Mouse (Mus musculus) midbrain, embryonic 14.5 days (tissue): ENCODE data around the gene Arhgef38. TPM values are rescaled to one million over a fixed set of nuclear protein-coding genes. Genes with fewer than 3 reads are reported as not detected.

Experiments used
- ATAC-seq: fragments of 200-750 bp; cut with Nextera tagmentation; 2 replicates; pipeline ENCODE4 v1.8.0; 2017; ENCODE audit warnings: moderate number of reproducible peaks, moderate library complexity; ENCODE audit not compliant: low FRiP score, low TSS enrichment
- DNase-seq: peaks from one replicate; pipeline ENCODE4 v3.0.0-alpha.2; 2015
- H3K27ac ChIP-seq: fragments of 300-500 bp; sonication (generic); replicated peaks from 2 replicates; pipeline ENCODE4 v1.5.1; 2014; ENCODE audit warnings: mild to moderate bottlenecking, low read depth, low read length, moderate library complexity
- H3K27me3 ChIP-seq: fragments of 300-500 bp; sonication (generic); 2 replicates; pipeline ENCODE4 v1.6.1; 2014; ENCODE audit warnings: low read length, control low read depth, mixed read lengths; ENCODE audit not compliant: control insufficient read depth, insufficient read depth
- H3K36me3 ChIP-seq: fragments of 300-500 bp; sonication (generic); 2 replicates; pipeline ENCODE4 v1.6.1; 2014; ENCODE audit warnings: low read length, control low read depth; ENCODE audit not compliant: control insufficient read depth, insufficient read depth
- H3K4me1 ChIP-seq: fragments of 300-500 bp; sonication (generic); 2 replicates; pipeline ENCODE4 v1.6.1; 2014; ENCODE audit warnings: mild to moderate bottlenecking, antibody characterized with exemption, low read length, control low read depth; ENCODE audit not compliant: control insufficient read depth, insufficient read depth
- H3K4me2 ChIP-seq: fragments of 300-500 bp; sonication (generic); 2 replicates; pipeline ENCODE4 v1.6.1; 2014; ENCODE audit warnings: mild to moderate bottlenecking, low read length, moderate library complexity
- H3K4me3 ChIP-seq: fragments of 300-500 bp; sonication (generic); replicated peaks from 2 replicates; pipeline ENCODE4 v1.5.1; 2014; ENCODE audit warnings: low read depth, low read length
- H3K9ac ChIP-seq: fragments of 300-500 bp; sonication (generic); replicated peaks from 2 replicates; pipeline ENCODE4 v1.6.1; 2014; ENCODE audit warnings: mild to moderate bottlenecking, low read length, moderate library complexity
- H3K9me3 ChIP-seq: fragments of 300-500 bp; sonication (generic); 2 replicates; pipeline ENCODE4 v1.6.1; 2016; ENCODE audit warnings: low read length, control low read depth, mixed read lengths; ENCODE audit not compliant: control insufficient read depth
- WGBS: fragments of 180-500 bp; shearing (Covaris S2); extraction: QIAGEN DNeasy Blood & Tissue Kit; methylation state at CpG from one replicate; pipeline ENCODE4 v1.1.7; 2014; 5-methylcytosine and 5-hydroxymethylcytosine counted together
- polyA plus RNA-seq: library from polyadenylated mRNA; unstranded; fragments of >200 nt; fragmentation: Nextera tagmentation; extraction: Ambion mirVana; gene quantifications from 2 replicates; pipeline ENCODE4 v1.2.1, GENCODE M21; 2014

Arhgef38 gene
- polyA plus RNA-seq, 1 experiment from 2014 or later = 0.16 TPM

DNA sequence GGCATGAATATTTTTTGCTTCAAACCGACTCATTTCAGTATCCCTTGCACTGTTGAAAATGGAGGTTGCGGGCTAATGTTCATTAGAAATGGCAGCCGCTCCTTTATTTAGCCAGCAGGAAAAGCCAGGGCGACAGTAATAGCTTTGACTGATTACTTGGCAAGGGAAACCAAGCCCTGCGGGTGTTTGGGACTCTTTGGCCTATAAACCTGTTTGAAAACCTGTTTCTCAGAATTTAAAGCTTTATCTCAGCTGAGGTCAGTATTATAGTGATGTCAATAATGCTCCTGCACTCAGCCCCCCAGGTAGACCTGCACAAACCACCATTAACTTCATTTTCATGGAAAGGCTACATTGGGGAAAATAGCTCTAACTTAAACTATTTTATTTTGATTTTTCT is 76.5 kb downstream of the Arhgef38 start:
- Histone ChIP-seq H3K9ac (no peak overlapping the region), H3K36me3 (no peaks in the 10 kb centered on the region), H3K9me3 (no peaks in the 10 kb centered on the region), H3K27me3 (no peaks in the 10 kb centered on the region), H3K4me2 (no peak overlapping the region), H3K27ac (no peak overlapping the region), H3K4me1 (no peaks in the 10 kb centered on the region), H3K4me3 (no peak overlapping the region)
- ATAC-seq (no peak), DNase-seq (peak; percentile 25)
- 78% methylated on average over 5 of the region's 5 CpGs for WGBS

DNA sequence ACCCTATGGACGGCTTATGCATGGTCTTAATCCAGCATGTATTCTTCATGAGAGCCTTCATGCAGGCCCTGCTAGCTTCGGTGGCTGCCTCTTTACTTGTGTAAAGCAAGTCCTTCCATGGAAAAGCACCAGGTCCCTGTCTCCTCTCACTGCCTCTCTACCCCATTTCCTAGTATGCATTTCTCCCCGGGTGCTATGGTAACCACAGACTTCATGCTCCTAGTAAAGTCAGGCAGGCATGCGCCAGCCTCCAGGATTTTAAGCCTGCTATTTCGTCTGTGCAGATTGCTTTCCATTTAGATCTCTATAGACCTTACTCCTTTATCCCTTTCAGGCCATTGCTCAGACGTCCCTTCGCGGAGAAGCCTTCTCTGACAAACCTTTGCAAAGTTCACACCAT is 80.1 kb downstream of the Arhgef38 start:
- 35% methylated on average over 8 of the region's 8 CpGs for WGBS
- ATAC-seq = peak; percentile 31; the same call in 1 of the 2 replicates

DNA sequence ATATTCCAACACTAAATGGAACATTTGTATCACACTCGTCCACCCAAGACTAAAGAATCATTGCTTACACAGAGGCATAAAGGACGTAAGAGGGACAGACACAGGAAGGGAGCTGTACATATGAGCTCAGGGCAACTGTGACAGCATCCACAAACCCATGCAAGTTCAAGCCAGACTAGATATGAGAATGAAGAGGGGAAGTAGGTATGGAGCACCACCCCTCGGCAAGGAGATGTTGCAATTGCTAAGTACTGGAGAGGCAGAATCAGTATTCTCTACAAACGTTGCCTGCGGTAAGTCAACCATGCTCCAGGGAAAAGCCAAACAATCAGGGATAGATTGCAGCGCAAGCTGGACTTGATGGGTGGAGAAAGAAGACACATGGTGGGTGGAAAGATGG is 81.1 kb downstream of the Arhgef38 start:
- Histone ChIP-seq H3K9me3 (no peaks in the 10 kb centered on the region), H3K4me1 (peaks cover 7% of the 10 kb centered on the region; the same call in 1 of the 2 replicates), H3K27me3 (no peaks in the 10 kb centered on the region), H3K4me3 (no peak overlapping the region), H3K27ac (no peak overlapping the region), H3K9ac (no peak overlapping the region), H3K4me2 (no peak overlapping the region), H3K36me3 (no peaks in the 10 kb centered on the region)
- no peak for DNase-seq
- ATAC-seq = no peak
- 83% methylated on average over 6 of the region's 6 CpGs for WGBS

More for the DNA sequence above, 80.1 kb downstream of the Arhgef38 start:
- DNase-seq = peak; percentile 67
- no peaks in the 10 kb centered on the region for H3K36me3 ChIP-seq
- H3K9ac ChIP-seq = no peak overlapping the region
- H3K4me3 ChIP-seq = no peak overlapping the region
- peak overlapping the region; percentile 15; the same call in 1 of the 2 replicates for H3K4me2 ChIP-seq
- peaks cover 7% of the 10 kb centered on the region; the same call in 1 of the 2 replicates for H3K4me1 ChIP-seq
- H3K27ac ChIP-seq = peak overlapping the region; percentile 72
- no peaks in the 10 kb centered on the region for H3K27me3 ChIP-seq
- H3K9me3 ChIP-seq = no peaks in the 10 kb centered on the region

DNA sequence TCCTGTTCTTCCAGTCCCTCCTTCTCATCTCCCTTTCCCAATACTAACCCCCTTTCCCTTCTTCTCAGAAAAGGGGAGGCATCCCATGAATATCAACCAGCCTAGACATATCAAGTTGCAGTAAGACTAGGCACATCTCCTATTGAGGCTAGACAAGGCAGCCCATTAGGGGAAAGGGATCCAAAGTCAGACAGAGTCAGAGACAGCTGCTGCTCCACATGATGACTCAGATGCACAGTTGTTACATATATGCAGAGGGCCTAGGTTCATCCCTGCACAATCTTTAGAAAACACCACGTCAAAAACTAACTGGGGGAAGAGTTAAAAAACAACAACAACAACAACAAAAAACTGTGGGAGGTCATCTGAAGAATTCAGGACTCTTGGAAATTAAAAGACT is 81.9 kb downstream of the Arhgef38 start:
- DNase-seq = no peak
- 66% methylated on average over 1 of the region's 1 CpGs for WGBS
- H3K27me3 ChIP-seq = no peaks in the 10 kb centered on the region

DNA sequence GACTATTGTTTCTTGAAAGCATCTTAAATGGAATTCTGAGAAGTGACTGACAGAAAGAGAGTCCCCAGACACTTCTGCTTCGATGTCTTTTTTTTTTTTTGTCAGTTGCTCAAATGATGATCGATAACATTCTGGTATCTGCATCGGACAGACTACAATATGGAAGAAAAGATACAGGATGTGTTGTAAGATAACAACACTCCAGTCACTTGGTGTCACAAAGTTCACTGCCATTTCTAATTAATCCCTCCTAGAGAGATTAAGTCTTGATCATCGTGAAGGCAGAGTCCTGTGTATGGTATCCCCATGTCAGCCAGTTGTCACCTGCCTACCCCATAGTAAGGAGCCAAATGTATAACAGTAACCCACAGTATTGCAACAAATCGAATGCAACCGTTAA is 83.1 kb downstream of the Arhgef38 start:
- Histone ChIP-seq H3K9me3 (no peaks in the 10 kb centered on the region), H3K9ac (no peak overlapping the region), H3K4me2 (no peak overlapping the region), H3K27me3 (no peaks in the 10 kb centered on the region), H3K27ac (no peak overlapping the region), H3K4me3 (no peak overlapping the region), H3K4me1 (peaks cover 7% of the 10 kb centered on the region; the same call in 1 of the 2 replicates), H3K36me3 (no peaks in the 10 kb centered on the region)
- DNase-seq = no peak
- WGBS = 63% methylated on average over 6 of the region's 6 CpGs
- no peak for ATAC-seq

More for the DNA sequence above, 81.9 kb downstream of the Arhgef38 start:
- Histone ChIP-seq H3K36me3 (no peaks in the 10 kb centered on the region), H3K4me2 (no peak overlapping the region), H3K27ac (no peak overlapping the region), H3K9ac (no peak overlapping the region), H3K4me1 (peaks cover 7% of the 10 kb centered on the region; the same call in 1 of the 2 replicates), H3K9me3 (no peaks in the 10 kb centered on the region), H3K4me3 (no peak overlapping the region)
- no peak for ATAC-seq

DNA sequence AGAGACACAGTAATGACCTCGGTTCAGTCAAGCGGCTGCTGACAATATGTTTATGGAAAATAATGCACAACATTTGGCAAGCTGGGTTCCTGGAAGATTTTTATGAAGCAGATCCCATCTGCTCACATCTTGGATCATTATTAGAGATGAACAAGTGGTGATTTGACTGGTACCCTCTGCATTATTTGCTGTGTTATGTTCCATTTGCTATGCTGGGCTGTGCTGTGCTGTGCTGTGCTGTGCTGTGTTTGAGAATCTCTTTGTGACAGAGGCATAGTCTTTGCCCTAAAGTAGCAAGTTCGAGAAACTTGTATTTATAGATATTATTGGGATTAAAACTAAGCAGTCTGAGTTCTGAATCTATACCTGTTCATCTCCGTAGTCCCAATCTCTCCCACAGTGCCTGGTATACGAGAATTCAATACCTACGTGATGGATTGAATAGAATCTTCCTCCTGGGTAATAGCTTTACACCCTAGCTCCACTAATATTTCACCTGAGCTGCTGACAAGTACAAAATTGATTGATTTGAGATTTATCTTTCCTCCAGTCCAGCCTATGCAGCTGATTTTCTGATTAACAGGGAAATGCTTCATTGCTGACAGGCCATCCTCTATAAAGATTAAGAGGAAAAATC is 90.1 kb downstream of the Arhgef38 start:
- H3K4me3 ChIP-seq = no peak overlapping the region
- DNase-seq (no peak), ATAC-seq (no peak)
- 78% methylated on average over 6 of the region's 6 CpGs for WGBS
- no peaks in the 10 kb centered on the region for H3K36me3 ChIP-seq
- H3K9me3 ChIP-seq = no peaks in the 10 kb centered on the region
- H3K9ac ChIP-seq = no peak overlapping the region
- no peak overlapping the region for H3K27ac ChIP-seq
- H3K27me3 ChIP-seq = no peaks in the 10 kb centered on the region
- H3K4me2 ChIP-seq = no peak overlapping the region
- no peaks in the 10 kb centered on the region for H3K4me1 ChIP-seq

DNA sequence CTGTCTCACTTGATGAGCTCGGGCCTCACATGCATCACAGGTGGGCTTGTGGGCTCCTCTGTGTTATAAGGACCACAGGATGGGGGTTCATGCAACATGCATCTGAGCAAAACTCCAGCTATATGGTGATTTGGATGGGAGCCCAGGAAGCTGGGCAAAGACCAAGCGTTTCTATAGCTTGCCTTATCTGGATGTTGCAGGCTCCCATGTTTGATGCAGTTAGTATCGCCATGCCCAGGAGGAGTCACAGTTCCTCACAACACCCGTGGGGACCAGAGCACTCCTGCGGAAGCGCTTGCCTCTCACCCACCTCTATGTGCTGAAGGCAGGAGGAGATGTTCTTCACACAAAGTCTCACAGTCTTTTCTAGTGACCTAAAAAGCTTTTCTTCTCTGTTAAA is 92.9 kb downstream of the Arhgef38 start:
- no peak overlapping the region for H3K27ac ChIP-seq
- H3K9ac ChIP-seq = no peak overlapping the region
- 87% methylated on average over 6 of the region's 6 CpGs for WGBS
- no peaks in the 10 kb centered on the region for H3K9me3 ChIP-seq
- DNase-seq = no peak
- no peaks in the 10 kb centered on the region for H3K27me3 ChIP-seq
- ATAC-seq = no peak
- H3K4me1 ChIP-seq = no peaks in the 10 kb centered on the region
- H3K4me2 ChIP-seq = no peak overlapping the region
- no peak overlapping the region for H3K4me3 ChIP-seq
- no peaks in the 10 kb centered on the region for H3K36me3 ChIP-seq

DNA sequence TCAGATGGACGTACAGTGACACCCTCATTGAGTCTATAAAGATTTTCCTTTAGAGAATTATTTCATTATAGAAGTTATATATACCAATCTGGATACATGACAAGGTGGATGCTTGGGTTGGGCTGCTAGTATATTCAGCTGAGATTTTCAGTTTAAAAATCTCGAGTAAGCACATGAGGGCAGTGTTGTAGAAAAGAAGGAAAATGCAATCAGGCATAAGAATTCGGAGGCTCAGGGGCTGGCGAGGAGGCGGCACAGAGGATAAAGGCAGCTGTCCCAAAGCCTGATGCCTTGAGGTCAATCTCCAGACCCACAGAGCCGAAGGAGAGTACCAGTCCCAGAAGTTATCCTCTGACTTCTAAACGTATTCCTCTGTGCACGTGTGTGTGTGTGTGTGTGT is 102.1 kb downstream of the Arhgef38 start:
- no peak for ATAC-seq
- whole genome bisulfite sequencing = 63% methylated on average over 8 of the region's 8 CpGs
- peak; percentile 30 for DNase-seq

DNA sequence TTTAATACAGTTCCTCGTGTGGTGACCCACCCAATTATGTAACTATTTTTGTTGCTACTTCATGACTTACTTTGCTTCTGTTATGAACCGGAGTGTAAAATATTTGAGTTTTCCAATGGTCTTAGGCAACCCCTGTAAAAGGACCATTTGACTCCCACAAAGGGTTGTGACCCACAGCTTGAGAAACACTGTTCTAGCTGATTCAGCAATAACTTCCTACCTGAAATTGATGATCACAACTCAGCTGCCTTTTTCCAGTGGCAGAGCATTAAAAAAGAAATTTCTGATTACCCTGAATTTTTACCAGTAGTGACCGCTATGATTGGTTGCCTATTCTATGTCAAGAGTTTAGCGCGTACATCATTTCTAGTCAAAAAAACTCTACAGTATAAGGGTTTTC is 103.4 kb downstream of the Arhgef38 start:
- H3K36me3 ChIP-seq = no peaks in the 10 kb centered on the region
- H3K27ac ChIP-seq = no peak overlapping the region
- H3K27me3 ChIP-seq = no peaks in the 10 kb centered on the region
- H3K4me2 ChIP-seq = no peak overlapping the region
- DNase-seq (no peak), ATAC-seq (no peak)
- WGBS = 94% methylated on average over 5 of the region's 5 CpGs
- no peak overlapping the region for H3K4me3 ChIP-seq
- no peaks in the 10 kb centered on the region for H3K4me1 ChIP-seq
- H3K9me3 ChIP-seq = no peaks in the 10 kb centered on the region
- no peak overlapping the region for H3K9ac ChIP-seq

More for the DNA sequence above, 102.1 kb downstream of the Arhgef38 start:
- Histone ChIP-seq H3K27ac (no peak overlapping the region), H3K9ac (no peak overlapping the region), H3K9me3 (no peaks in the 10 kb centered on the region), H3K4me1 (no peaks in the 10 kb centered on the region), H3K27me3 (no peaks in the 10 kb centered on the region), H3K4me2 (no peak overlapping the region), H3K4me3 (no peak overlapping the region), H3K36me3 (no peaks in the 10 kb centered on the region)
